Mouse (Mus musculus): ENCODE measurements around the gene Dennd5a. TPM values are rescaled to one million over a fixed set of nuclear protein-coding genes. Genes with fewer than 3 reads are reported as not detected.

The Dennd5a gene
- total RNA-seq, 2 experiments from 2014 or later, result 102 to 152 TPM

DNA sequence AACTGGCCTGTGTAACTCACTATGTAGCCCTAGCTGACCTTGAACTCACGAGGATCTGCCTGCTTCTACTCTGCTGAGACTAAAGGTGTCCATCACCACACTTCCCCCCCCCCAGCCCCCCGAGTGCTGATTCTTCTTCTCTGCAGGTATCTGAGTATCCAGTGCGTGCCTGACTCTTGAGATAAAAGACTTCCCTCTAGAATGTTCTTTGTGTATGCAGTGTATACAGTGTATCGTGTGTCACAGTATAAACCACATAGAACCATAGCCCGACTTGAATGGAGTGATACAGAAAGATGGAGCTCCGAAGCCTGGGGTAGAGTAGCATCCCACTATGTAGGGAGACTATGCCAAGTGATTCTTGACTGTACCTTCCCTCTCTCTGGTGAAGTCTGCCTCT lies 116.2 kb downstream of the Dennd5a start:
- no peak for ATAC-seq (ENCODE audit: poor library complexity, severe bottlenecking)

Other genes starting within 250 kb of the Dennd5a start
- not detected in 2 replicates for gene BC051019, start 236.6 kb downstream of the Dennd5a start, total RNA-seq (2015)
- gene BC051019, start 236.6 kb downstream of the Dennd5a start, total RNA-seq (2017), result not detected in 2 replicates
- not detected in 2 replicates for gene Ascl3, start 228.7 kb downstream of the Dennd5a start, total RNA-seq (2015)
- 0.95 TPM in 1 of 2 replicates, not detected in the other for gene Ascl3, start 228.7 kb downstream of the Dennd5a start, total RNA-seq (2017)
- gene Tmem9b, start 207.6 kb downstream of the Dennd5a start, total RNA-seq (2015), result 84.3 and 92.5 TPM in 2 replicates
- 43.8 and 48.8 TPM in 2 replicates for gene Tmem9b, start 207.6 kb downstream of the Dennd5a start, total RNA-seq (2017)
- gene Nrip3, start 178.4 kb downstream of the Dennd5a start, total RNA-seq (2015), result 0.04 TPM in 1 of 2 replicates, not detected in the other
- not detected in 2 replicates for gene Nrip3, start 178.4 kb downstream of the Dennd5a start, total RNA-seq (2017)
- gene Scube2, start 94.8 kb downstream of the Dennd5a start, total RNA-seq (2015), result not detected in 2 replicates
- not detected in 2 replicates for gene Scube2, start 94.8 kb downstream of the Dennd5a start, total RNA-seq (2017)
- 34.0 and 38.7 TPM in 2 replicates for gene Tmem41b, start 26.5 kb upstream of the Dennd5a start, total RNA-seq (2015)
- gene Tmem41b, start 26.5 kb upstream of the Dennd5a start, total RNA-seq (2017), result 31.5 and 40.0 TPM in 2 replicates
- 68.2 and 73.0 TPM in 2 replicates for gene Ipo7, start 57.8 kb upstream of the Dennd5a start, total RNA-seq (2015)
- 152 and 158 TPM in 2 replicates for gene Ipo7, start 57.8 kb upstream of the Dennd5a start, total RNA-seq (2017)
- gene Zfp143, start 100.7 kb upstream of the Dennd5a start, total RNA-seq (2015), result 29.3 and 30.8 TPM in 2 replicates
- gene Zfp143, start 100.7 kb upstream of the Dennd5a start, total RNA-seq (2017), result 39.9 and 44.9 TPM in 2 replicates
- 34.9 and 35.7 TPM in 2 replicates for gene Wee1, start 161.6 kb upstream of the Dennd5a start, total RNA-seq (2015)
- 17.7 and 21.5 TPM in 2 replicates for gene Wee1, start 161.6 kb upstream of the Dennd5a start, total RNA-seq (2017)